Mouse (Mus musculus) macrophage (primary cell): Measurements from ENCODE around the gene Slc35b1. TPM values are rescaled to one million over a fixed set of nuclear protein-coding genes. Genes with fewer than 3 reads are reported as not detected.

Source experiments
- H3K27ac ChIP-seq: fragments of 350-480 bp; formaldehyde crosslinking; 2 replicates; pipeline ENCODE4 v1.9.0; 2021
- H3K36me3 ChIP-seq: fragments of 350-480 bp; formaldehyde crosslinking; 2 replicates; pipeline ENCODE4 v1.9.0; 2021; ENCODE audit errors: inconsistent target
- H3K4me3 ChIP-seq: fragments of 350-480 bp; formaldehyde crosslinking; 2 replicates; pipeline ENCODE4 v1.9.0; 2021; ENCODE audit errors: inconsistent target
- H3K79me2 ChIP-seq: fragments of 350-480 bp; formaldehyde crosslinking; 2 replicates; pipeline ENCODE4 v1.9.0; 2021; ENCODE audit errors: inconsistent target
- WGBS: methylation state at CpG from one replicate; pipeline ENCODE4 v1.1.7; 2026; ENCODE audit warnings: inconsistent platforms; ENCODE audit not compliant: missing documents; 5-methylcytosine and 5-hydroxymethylcytosine counted together
- polyA plus RNA-seq: library from polyadenylated mRNA; stranded (reverse); fragments of 250-400 nt; gene quantifications from 3 replicates; pipeline ENCODE4 v1.2.4, GENCODE M21; 2018; ENCODE audit warnings: inconsistent platforms
- total RNA-seq, 78 experiments: library from RNA; depleted of rRNA; stranded (reverse); fragments of 250-400 nt; gene quantifications; 1 replicate in 9 of 78; 2 replicates in 24 of 78; 3 replicates in 43 of 78; 4 replicates in 2 of 78; pipeline ENCODE4 v1.2.4; 2018; ENCODE audit warnings: inconsistent platforms in 56 of 78

Gene Slc35b1
- total RNA-seq (2018; cell fraction: chromatin; rRNA removed): 10 to 100 TPM; 16.2 to 71.1 (median 44.2) TPM
- 10 to 100 TPM; 29.1 to 60.6 (median 47.8) TPM for total RNA-seq (2018; cell fraction: cytosol; rRNA removed)
- 100 to 1,000 TPM in 1 of 26 experiments, 10 to 100 TPM in 25; 34.6 to 107 (median 56.5) TPM for total RNA-seq (2018; cell fraction: nucleus; rRNA removed)
- polyA plus RNA-seq: 38.7 to 66.0 TPM (median 52.4 TPM) in 3 replicates

DNA sequence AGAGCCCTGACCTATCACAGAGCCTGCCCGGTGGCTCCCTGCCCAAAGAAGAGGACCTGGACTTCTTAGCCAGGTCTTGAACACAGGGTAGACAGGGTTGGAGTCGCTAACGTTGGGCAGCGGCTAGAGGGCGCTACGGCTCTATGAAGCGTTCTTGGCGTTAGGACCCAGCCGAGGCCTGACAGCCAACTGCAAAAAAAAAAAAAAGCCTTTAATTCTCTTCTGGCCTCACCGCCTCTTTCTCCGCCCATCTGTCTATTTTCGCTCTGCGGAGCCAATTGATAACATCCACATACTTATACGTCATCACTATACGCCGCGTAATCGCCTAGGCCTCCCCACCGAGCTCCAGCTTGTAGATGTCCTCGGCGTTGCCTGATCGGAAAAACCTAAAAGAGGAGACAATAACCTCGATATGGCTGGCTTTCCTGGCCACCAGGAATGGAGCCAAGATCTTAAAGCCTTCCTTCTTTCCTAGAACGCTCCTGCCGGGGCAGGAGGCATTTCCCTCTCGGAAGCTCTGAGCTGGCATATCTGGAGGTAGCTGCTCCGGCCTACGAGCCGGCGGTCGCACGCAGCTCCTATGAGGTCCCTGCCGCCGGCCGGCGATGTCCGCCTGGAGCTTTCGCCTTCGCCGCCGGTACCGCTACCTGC is at the start of gene Slc35b1:
Gene Slc35b1, plus strand, starts transcription at position 374 of the 654 bp plus-strand sequence.
- peaks cover 25% of the 10 kb centered on the region for H3K79me2 ChIP-seq
- H3K36me3 ChIP-seq: peaks cover 30% of the 10 kb centered on the region; the same call in 1 of the 2 replicates
- H3K4me3 ChIP-seq: peak within 1 kb of the TSS; percentile 100
- H3K27ac ChIP-seq: peak within 1 kb of the TSS; percentile 94
- 1% methylated on average over 34 of the region's 42 CpGs for WGBS

DNA sequence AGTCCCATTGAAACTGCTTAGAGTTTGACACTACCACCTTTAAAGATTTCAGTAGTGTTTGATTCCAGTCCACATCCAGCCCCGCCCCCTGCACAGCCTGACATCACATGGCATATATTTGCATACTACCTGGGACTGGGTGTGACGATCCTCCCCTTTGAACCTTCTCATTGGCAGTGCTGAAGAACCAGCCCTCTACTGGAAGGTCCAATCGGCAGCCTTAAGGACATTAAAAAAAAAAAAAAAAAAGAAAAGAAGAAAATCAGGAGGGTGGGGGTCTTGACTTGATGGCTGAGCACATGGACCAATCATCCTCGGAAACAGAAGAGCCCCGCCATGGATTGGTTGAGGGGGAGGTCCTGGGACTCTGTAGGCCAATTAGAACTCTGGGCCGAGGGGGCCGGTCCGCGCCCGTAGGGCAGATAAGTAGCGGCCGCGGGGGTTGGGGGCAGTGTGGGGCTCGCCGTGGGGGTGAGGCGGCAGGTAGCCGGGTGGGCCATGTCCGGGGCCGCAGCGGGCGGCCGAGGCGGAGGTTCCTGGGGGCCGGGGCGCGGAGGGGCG is 47.8 kb upstream of the Slc35b1 start, which contains the start of gene Fam117a:
Gene Fam117a, plus strand, starts transcription at position 451 of the 561 bp plus-strand sequence.
- Histone ChIP-seq H3K79me2 (peaks cover 32% of the 10 kb centered on the region; the same call in 1 of the 2 replicates), H3K36me3 (no peaks in the 10 kb centered on the region), H3K27ac (0 out of 2 replicates have a peak within 1 kb of the TSS, but pooled peaks have one; percentile 7), H3K4me3 (peak within 1 kb of the TSS; percentile 41)
- WGBS: 0% methylated on average over 24 of the region's 27 CpGs

DNA sequence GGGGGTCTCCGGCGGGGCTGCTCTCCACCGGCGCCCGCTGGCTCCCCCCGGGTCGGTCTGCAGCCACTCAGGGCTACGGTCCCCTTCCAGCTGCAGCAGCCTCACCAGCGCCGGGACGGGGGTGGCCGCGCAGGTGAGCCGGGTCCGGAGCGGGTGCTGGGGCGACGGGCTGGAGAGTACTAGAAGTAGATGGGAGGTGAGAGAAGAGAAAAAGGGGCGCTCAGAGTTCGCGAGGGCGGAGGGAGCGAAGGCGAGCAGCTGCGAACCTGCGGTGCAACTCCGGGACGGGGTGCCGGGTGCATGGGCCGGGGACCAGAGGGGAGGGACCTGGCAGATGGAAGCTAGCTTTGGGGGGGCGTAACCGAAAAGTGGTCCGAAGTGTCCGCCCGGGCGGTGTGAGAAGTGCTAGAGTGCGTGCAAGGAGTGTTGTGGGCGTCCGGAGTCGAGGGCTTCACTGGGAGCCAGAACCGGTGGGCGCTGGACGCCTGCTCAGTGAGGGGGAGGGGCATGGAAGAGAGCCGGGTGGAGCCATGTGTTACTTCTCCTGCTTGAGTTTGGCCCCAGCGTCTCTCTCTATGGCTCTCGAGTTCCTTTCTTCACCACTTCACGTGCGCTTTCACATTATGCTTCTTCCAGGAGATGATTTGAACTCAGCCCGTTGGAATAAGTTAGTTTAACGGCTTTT is 47.2 kb upstream of the Slc35b1 start:
- peak overlapping the region; percentile 41 for H3K4me3 ChIP-seq
- under 1% methylated on average over 49 of the region's 50 CpGs for WGBS
- H3K27ac ChIP-seq: no peak overlapping the region
- H3K79me2 ChIP-seq: peaks cover 32% of the 10 kb centered on the region; the same call in 1 of the 2 replicates
- no peaks in the 10 kb centered on the region for H3K36me3 ChIP-seq

DNA sequence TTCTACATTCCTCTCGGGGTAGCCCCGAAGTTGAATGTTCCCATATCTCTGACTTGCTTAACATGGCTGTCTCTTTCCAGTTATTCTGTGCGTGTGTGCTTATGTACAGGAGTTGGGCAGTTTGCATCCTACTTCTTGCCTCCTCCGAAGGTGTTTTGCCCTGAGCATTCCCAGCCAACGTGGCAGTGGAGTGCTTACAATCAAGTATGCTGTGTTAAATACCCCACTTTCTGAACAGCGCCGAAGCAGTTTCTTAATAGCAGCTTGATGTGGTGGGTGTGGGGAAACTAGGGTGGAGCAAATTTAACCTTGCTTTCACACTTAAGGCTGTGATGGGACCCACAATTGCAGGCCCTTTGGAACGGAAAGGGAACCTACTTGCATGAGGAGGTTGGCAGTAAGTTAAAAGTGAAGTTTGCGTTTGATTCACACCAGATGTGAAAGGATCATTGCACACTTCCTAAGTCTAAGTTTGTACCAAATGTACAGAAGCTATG is 46.6 kb upstream of the Slc35b1 start:
- 7% methylated on average over 9 of the region's 9 CpGs for WGBS

DNA sequence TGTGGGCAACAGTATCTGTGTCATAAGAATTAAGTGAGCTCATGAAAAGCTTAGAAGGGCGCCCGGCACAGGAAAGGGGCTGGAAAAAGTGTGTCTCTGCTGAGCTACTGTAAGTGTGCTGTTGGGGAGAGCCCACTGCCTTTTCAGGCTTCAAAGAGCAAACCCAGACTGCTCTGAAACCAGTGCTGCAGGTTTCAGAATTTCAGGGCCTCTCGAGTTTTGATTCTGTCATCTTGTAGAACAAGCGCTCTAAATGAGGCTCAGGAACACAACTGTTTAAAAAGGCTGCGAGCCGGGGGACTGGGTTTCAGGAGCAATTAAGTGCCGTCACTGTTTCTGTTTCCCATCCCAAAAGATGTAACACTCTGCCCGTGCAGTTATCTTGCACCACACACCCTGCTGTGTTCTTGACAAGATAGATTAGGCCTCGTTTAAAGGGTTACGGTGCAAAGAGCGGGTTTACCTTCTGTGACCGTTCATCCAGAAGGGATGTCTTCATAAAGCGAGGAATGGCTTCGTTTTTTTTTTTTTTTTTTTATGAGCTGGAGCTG is 44.9 kb upstream of the Slc35b1 start:
- Histone ChIP-seq H3K79me2 (peaks cover 40% of the 10 kb centered on the region; the same call in 1 of the 2 replicates), H3K27ac (no peak overlapping the region), H3K36me3 (no peaks in the 10 kb centered on the region), H3K4me3 (no peak overlapping the region)
- 28% methylated on average over 12 of the region's 14 CpGs for WGBS

More for the DNA sequence above, 46.6 kb upstream of the Slc35b1 start:
- Histone ChIP-seq H3K27ac (0 out of 2 replicates have a peak overlapping the region, but pooled peaks have one; percentile 7), H3K79me2 (peaks cover 32% of the 10 kb centered on the region; the same call in 1 of the 2 replicates), H3K4me3 (peak overlapping the region; percentile 41), H3K36me3 (no peaks in the 10 kb centered on the region)

DNA sequence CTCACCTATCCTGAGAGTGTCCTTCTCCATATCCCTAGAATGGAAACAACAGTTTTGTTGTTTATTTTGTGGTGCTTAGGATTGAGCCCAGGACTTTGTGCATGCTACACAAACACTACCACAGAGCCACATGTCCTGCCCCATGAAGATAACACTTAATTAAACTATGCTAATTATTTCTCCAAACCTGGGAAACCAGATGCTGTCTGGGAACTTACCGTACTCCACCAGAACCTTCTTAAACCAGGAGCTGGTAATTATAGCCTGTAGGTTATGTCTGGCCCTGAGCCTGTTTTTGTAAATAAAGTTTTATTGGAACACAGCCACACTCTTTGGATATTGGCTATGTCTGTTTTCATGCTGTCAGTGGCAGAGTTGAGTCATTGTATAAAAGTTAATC is 44.2 kb upstream of the Slc35b1 start:
- Histone ChIP-seq H3K27ac (no peak overlapping the region), H3K79me2 (peaks cover 47% of the 10 kb centered on the region; the same call in 1 of the 2 replicates), H3K4me3 (no peak overlapping the region), H3K36me3 (no peaks in the 10 kb centered on the region)
- 83% methylated on average over 1 of the region's 1 CpGs for WGBS

DNA sequence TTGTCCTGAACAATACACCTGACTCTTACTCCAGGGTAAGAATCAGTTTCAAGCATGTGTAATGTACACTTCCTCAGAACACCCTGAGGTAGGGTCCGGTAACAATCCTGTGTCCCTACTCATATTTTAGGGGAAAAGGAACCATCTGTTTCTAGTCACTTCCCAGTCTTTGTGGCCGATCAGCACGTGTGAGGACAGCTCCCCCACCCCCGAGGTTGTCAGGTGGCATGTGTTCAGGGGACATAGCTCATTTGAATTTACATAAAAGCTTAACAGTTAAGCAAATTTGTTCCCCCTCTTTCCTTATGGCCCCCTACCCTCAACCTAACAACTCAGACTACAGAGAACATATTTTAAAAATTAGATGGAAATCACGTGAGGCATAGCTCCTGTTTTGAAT is 43.8 kb upstream of the Slc35b1 start:
- H3K4me3 ChIP-seq: no peak overlapping the region
- peaks cover 51% of the 10 kb centered on the region; the same call in 1 of the 2 replicates for H3K79me2 ChIP-seq
- H3K36me3 ChIP-seq: no peaks in the 10 kb centered on the region
- 26% methylated on average over 5 of the region's 5 CpGs for WGBS
- no peak overlapping the region for H3K27ac ChIP-seq

DNA sequence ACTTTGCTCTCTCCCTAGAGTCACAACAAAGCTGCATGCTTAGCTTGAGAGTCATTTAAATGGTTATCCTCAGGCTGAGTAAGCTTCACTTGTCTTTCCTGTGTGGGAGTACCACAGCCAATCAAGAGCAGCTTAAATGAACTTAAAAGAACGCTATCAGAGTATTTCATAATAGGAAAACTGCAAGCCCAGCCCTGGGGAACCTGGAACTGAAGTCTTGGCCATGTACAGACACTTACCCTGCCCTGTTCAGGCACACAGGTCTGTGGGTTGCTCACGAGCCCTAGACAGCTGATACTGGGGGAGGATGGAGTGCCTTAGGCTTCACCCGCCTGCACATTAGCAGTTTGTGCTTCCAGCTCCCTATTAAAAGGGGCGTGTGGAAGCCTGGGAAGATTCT is 41.3 kb upstream of the Slc35b1 start:
- no peaks in the 10 kb centered on the region for H3K36me3 ChIP-seq
- WGBS: 65% methylated on average over 4 of the region's 4 CpGs
- H3K4me3 ChIP-seq: no peak overlapping the region

DNA sequence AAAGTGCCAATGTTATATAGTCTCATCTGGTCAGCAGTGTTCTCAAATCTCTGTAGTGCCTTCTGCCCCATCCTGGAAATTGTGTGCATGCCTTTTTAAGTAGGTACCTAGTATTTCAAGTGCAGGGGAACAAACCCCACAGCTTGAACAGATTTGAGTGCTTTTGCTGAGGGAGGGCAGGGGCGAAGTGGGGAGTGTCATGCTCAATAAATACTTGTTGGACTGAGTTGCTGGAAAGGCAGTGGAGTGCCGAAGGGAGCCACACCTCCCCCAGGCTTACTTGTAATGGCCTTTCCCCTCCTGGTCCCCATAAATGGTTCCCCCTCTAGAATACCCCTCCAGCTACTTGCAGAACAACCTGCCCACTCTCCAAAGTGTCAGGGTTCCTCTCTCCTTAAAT is 40.3 kb upstream of the Slc35b1 start:
- H3K79me2 ChIP-seq: peaks cover 45% of the 10 kb centered on the region; the same call in 1 of the 2 replicates
- no peak overlapping the region for H3K4me3 ChIP-seq
- 83% methylated on average over 2 of the region's 2 CpGs for WGBS
- H3K27ac ChIP-seq: no peak overlapping the region
- H3K36me3 ChIP-seq: no peaks in the 10 kb centered on the region

More for the DNA sequence above, 41.3 kb upstream of the Slc35b1 start:
- Histone ChIP-seq H3K79me2 (peaks cover 53% of the 10 kb centered on the region; the same call in 1 of the 2 replicates), H3K27ac (no peak overlapping the region)

DNA sequence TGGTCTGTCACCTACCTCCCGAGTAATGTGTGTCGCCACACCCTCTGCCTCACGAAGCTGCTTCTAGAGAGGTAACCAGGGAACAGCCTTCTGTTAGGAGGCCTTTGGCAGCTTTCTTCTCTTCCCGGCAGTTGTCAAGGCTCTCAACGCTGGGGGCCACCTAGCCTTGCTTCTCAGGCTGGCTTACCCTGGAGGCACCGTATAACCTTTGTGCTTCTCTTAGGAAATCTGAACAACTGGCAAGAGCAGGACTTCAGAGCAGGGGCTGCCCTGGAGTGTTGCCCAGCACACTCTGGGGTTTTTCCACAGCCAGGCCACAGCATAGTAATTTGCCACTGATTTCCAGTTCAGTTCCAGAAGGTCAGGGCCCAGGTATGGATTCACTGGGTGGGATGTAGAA is 34.2 kb upstream of the Slc35b1 start:
- Histone ChIP-seq H3K27ac (no peak overlapping the region), H3K36me3 (no peaks in the 10 kb centered on the region)
- WGBS: 85% methylated on average over 6 of the region's 6 CpGs

DNA sequence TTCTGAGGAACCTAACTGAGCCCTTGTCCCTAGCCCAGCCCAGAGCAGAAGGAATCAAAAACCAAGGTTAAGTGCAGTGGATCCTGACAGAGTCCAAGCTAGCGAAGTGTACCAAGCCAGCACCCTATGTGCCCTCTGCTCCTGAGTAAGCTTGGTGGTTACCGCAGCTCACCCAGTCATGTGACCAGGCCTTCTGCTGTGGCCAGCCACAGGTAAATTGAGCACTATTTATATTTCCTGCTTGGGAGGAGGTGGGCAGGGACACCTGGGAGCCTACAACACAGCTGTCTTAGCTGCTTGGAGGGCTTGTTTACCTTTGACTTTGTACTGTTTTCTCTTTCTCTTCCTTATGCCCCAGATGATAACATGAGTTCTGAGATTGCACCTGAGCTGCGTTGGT is 33.5 kb upstream of the Slc35b1 start:
- no peaks in the 10 kb centered on the region for H3K36me3 ChIP-seq
- no peaks in the 10 kb centered on the region; the same call in 1 of the 2 replicates for H3K79me2 ChIP-seq
- no peak overlapping the region for H3K4me3 ChIP-seq
- WGBS: 85% methylated on average over 3 of the region's 3 CpGs
- no peak overlapping the region for H3K27ac ChIP-seq

More for the DNA sequence above, 34.2 kb upstream of the Slc35b1 start:
- no peak overlapping the region for H3K4me3 ChIP-seq
- peaks cover 6% of the 10 kb centered on the region; the same call in 1 of the 2 replicates for H3K79me2 ChIP-seq

DNA sequence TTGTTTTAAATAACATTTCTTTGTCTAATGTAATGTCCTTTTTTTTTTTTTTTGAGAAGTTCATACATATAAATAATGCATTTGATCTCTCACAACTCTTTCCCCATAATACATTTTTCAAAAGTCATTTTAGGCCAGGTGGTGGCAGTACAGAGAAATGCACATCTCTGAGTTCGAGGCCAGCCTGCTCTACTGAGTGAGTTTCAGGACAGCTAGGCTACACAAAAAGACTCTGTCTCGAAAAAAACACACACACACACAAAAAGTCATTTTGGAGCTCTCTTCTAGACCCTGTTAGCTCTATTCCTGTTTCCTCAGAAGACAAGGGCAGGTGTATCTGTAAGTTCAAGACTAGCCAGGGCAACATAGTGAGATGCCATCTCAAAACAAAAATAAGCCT is 31.8 kb upstream of the Slc35b1 start:
- no peaks in the 10 kb centered on the region for H3K36me3 ChIP-seq
- no peak overlapping the region for H3K4me3 ChIP-seq
- H3K79me2 ChIP-seq: no peaks in the 10 kb centered on the region
- H3K27ac ChIP-seq: no peak overlapping the region
- WGBS: 80% methylated on average over 2 of the region's 2 CpGs

DNA sequence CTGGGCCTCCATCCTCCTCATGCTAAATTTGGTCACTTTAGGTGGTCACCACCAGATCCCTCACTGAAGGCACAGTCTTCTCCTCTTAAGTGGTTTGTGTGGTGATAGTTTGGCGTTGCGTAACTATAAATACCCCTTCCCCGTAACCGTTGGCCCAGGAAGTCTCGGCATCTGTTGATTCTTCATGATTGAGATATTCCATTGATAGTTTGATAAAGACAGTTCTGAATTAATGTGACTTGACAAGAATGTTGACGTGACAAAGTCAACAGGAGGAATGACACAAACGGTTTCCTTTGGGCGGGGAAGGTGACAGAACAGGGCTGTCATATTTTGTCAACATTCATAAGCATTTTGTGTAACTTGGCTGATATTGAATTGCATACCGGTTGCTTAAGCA is 31.3 kb upstream of the Slc35b1 start:
- Histone ChIP-seq H3K4me3 (no peak overlapping the region), H3K27ac (no peak overlapping the region)

More for the DNA sequence above, 31.3 kb upstream of the Slc35b1 start:
- H3K79me2 ChIP-seq: no peaks in the 10 kb centered on the region
- no peaks in the 10 kb centered on the region for H3K36me3 ChIP-seq
- 50% methylated on average over 9 of the region's 9 CpGs for WGBS
